Mouse (Mus musculus): ENCODE data around the gene Cpsf2.

GRCm38 (mm10) chr12:101977404-101977915 is 1.7 kb downstream of the Cpsf2 start:
- no peak for TF ChIP-seq CHD2 (IDR thresholded peaks at IDR 0.05; ENCODE audit: low read depth, low read length)
- no peak for TF ChIP-seq HCFC1 (IDR thresholded peaks at IDR 0.05; ENCODE audit: borderline replicate concordance, insufficient read depth, low read length)
